Mouse (Mus musculus) hindbrain, embryonic 14.5 days (tissue): Measurements from ENCODE around the gene Areg. TPM values are rescaled to one million over a fixed set of nuclear protein-coding genes. Genes with fewer than 3 reads are reported as not detected.

Source experiments
- ATAC-seq: fragments of 200-750 bp; cut with Nextera tagmentation; 2 replicates; pipeline ENCODE4 v1.8.0; 2017; ENCODE audit warnings: moderate number of reproducible peaks, mild to moderate bottlenecking, moderate TSS enrichment, moderate library complexity; ENCODE audit not compliant: low FRiP score
- DNase-seq: peaks from one replicate; pipeline ENCODE4 v3.0.0-alpha.2; 2015; ENCODE audit warnings: low spot score
- H3K27ac ChIP-seq: fragments of 300-500 bp; sonication (generic); 2 replicates; pipeline ENCODE4 v1.5.1; 2014; ENCODE audit warnings: mild to moderate bottlenecking, moderate library complexity
- H3K27me3 ChIP-seq: fragments of 300-500 bp; sonication (generic); 2 replicates; pipeline ENCODE4 v1.6.1; 2014; ENCODE audit warnings: mild to moderate bottlenecking, low read length, mixed read lengths; ENCODE audit not compliant: control insufficient read depth, insufficient read depth
- H3K36me3 ChIP-seq: fragments of 300-500 bp; sonication (generic); replicated peaks from 2 replicates; pipeline ENCODE4 v1.6.1; 2014; ENCODE audit not compliant: control insufficient read depth, insufficient read depth
- H3K4me1 ChIP-seq: fragments of 300-500 bp; sonication (generic); replicated peaks from 2 replicates; pipeline ENCODE4 v1.6.1; 2014; ENCODE audit warnings: antibody characterized with exemption, low read length, mixed read lengths; ENCODE audit not compliant: control insufficient read depth, insufficient read depth
- H3K4me2 ChIP-seq: fragments of 300-500 bp; sonication (generic); replicated peaks from 2 replicates; pipeline ENCODE4 v1.6.1; 2014; ENCODE audit warnings: mild to moderate bottlenecking, moderate library complexity
- H3K4me3 ChIP-seq: fragments of 300-500 bp; sonication (generic); replicated peaks from 2 replicates; pipeline ENCODE4 v1.5.1; 2014; ENCODE audit warnings: mild to moderate bottlenecking, low read length
- H3K9ac ChIP-seq: fragments of 300-500 bp; sonication (generic); 2 replicates; pipeline ENCODE4 v1.6.1; 2014
- H3K9me3 ChIP-seq: fragments of 300-500 bp; sonication (generic); 2 replicates; pipeline ENCODE4 v1.6.1; 2016; ENCODE audit warnings: low read length; ENCODE audit not compliant: control insufficient read depth
- WGBS: fragments of 180-500 bp; shearing (Covaris S2); extraction: QIAGEN DNeasy Blood & Tissue Kit; methylation state at CpG from one replicate; pipeline ENCODE4 v1.1.7; 2014; 5-methylcytosine and 5-hydroxymethylcytosine counted together
- polyA plus RNA-seq: library from polyadenylated mRNA; unstranded; fragments of >200 nt; fragmentation: Nextera tagmentation; extraction: Ambion mirVana; gene quantifications from 2 replicates; pipeline ENCODE4 v1.2.1, GENCODE M21; 2014

Areg gene
- polyA plus RNA-seq, 1 experiment from 2014 or later, result 0.27 TPM

- H3K9ac ChIP-seq, result no peak overlapping the region
- 92% methylated on average over 2 of the region's 2 CpGs for WGBS
- no peak for DNase-seq
- no peaks in the 10 kb centered on the region for H3K4me1 ChIP-seq
- H3K27ac ChIP-seq, result no peak overlapping the region
- no peak overlapping the region for H3K4me3 ChIP-seq
- peaks cover 16% of the 10 kb centered on the region for H3K9me3 ChIP-seq
- H3K27me3 ChIP-seq, result no peaks in the 10 kb centered on the region
- H3K36me3 ChIP-seq, result no peaks in the 10 kb centered on the region
- H3K4me2 ChIP-seq, result no peak overlapping the region
- ATAC-seq, result no peak
Measured at GRCm38 (mm10) chr5:91148054-91148453, 8.7 kb downstream of the Areg start.

- H3K4me3 ChIP-seq, result no peak overlapping the region
- WGBS, result 89% methylated on average over 8 of the region's 8 CpGs
- H3K9me3 ChIP-seq, result no peaks in the 10 kb centered on the region
- DNase-seq, result no peak
- ATAC-seq, result no peak
- H3K4me2 ChIP-seq, result no peak overlapping the region
- H3K4me1 ChIP-seq, result no peaks in the 10 kb centered on the region
- H3K9ac ChIP-seq, result no peak overlapping the region
- no peaks in the 10 kb centered on the region for H3K27me3 ChIP-seq
- no peak overlapping the region for H3K27ac ChIP-seq
- no peaks in the 10 kb centered on the region for H3K36me3 ChIP-seq
Measured at GRCm38 (mm10) chr5:91156677-91157076, 17.3 kb downstream of the Areg start.

GRCm38 (mm10) chr5:91157169-91157568 is 17.8 kb downstream of the Areg start:
- H3K9ac ChIP-seq, result no peak overlapping the region
- DNase-seq, result no peak
- H3K36me3 ChIP-seq, result no peaks in the 10 kb centered on the region
- no peak overlapping the region for H3K27ac ChIP-seq
- H3K9me3 ChIP-seq, result no peaks in the 10 kb centered on the region
- H3K4me3 ChIP-seq, result no peak overlapping the region
- H3K4me1 ChIP-seq, result no peaks in the 10 kb centered on the region
- no peak for ATAC-seq
- H3K4me2 ChIP-seq, result no peak overlapping the region
- no peaks in the 10 kb centered on the region for H3K27me3 ChIP-seq
- WGBS, result 58% methylated on average over 3 of the region's 3 CpGs

- H3K27ac ChIP-seq, result no peak overlapping the region
- no peak overlapping the region for H3K4me3 ChIP-seq
- H3K9me3 ChIP-seq, result no peaks in the 10 kb centered on the region
- H3K4me2 ChIP-seq, result no peak overlapping the region
- no peak overlapping the region for H3K9ac ChIP-seq
- no peak for DNase-seq
- no peaks in the 10 kb centered on the region for H3K27me3 ChIP-seq
- no peak for ATAC-seq
- no peaks in the 10 kb centered on the region for H3K4me1 ChIP-seq
- 91% methylated on average over 4 of the region's 4 CpGs for WGBS
- H3K36me3 ChIP-seq, result no peaks in the 10 kb centered on the region
Measured at GRCm38 (mm10) chr5:91162787-91163186, 23.4 kb downstream of the Areg start.

GRCm38 (mm10) chr5:91166601-91167000 is 27.2 kb downstream of the Areg start:
- ATAC-seq, result no peak
- WGBS, result 85% methylated on average over 5 of the region's 5 CpGs
- no peak for DNase-seq

GRCm38 (mm10) chr5:91176397-91176796 is 37.0 kb downstream of the Areg start:
- Histone ChIP-seq H3K9ac (no peak overlapping the region), H3K27me3 (no peaks in the 10 kb centered on the region), H3K4me2 (no peak overlapping the region), H3K4me3 (no peak overlapping the region), H3K4me1 (no peaks in the 10 kb centered on the region), H3K27ac (no peak overlapping the region), H3K9me3 (no peaks in the 10 kb centered on the region), H3K36me3 (no peaks in the 10 kb centered on the region)
- DNase-seq, result no peak
- no peak for ATAC-seq

More at GRCm38 (mm10) chr5:91166601-91167000, 27.2 kb downstream of the Areg start:
- no peaks in the 10 kb centered on the region for H3K9me3 ChIP-seq
- H3K36me3 ChIP-seq, result no peaks in the 10 kb centered on the region
- no peak overlapping the region for H3K4me2 ChIP-seq
- no peaks in the 10 kb centered on the region for H3K27me3 ChIP-seq
- H3K4me3 ChIP-seq, result no peak overlapping the region
- H3K27ac ChIP-seq, result no peak overlapping the region
- no peaks in the 10 kb centered on the region for H3K4me1 ChIP-seq
- H3K9ac ChIP-seq, result no peak overlapping the region

- Histone ChIP-seq H3K9ac (no peak overlapping the region), H3K27me3 (no peaks in the 10 kb centered on the region), H3K4me3 (no peak overlapping the region), H3K36me3 (no peaks in the 10 kb centered on the region), H3K27ac (no peak overlapping the region), H3K4me2 (no peak overlapping the region), H3K4me1 (no peaks in the 10 kb centered on the region), H3K9me3 (no peaks in the 10 kb centered on the region)
- 78% methylated on average over 3 of the region's 3 CpGs for WGBS
- DNase-seq, result no peak
- no peak for ATAC-seq
Measured at GRCm38 (mm10) chr5:91194572-91194971, 55.2 kb downstream of the Areg start.

Other genes starting within 250 kb of the Areg start
- gene Cxcl1, start 248.4 kb upstream of the Areg start, polyA plus RNA-seq, result 0.57 and 0.64 TPM in 2 replicates
- 0.24 TPM in 1 of 2 replicates, not detected in the other for gene Cxcl2, start 235.7 kb upstream of the Areg start, polyA plus RNA-seq
- gene Mthfd2l, start 208.5 kb upstream of the Areg start, polyA plus RNA-seq, result 88.3 and 95.7 TPM in 2 replicates
- gene Epgn, start 112.1 kb upstream of the Areg start, polyA plus RNA-seq, result not detected in 2 replicates
- gene Ereg, start 65.0 kb upstream of the Areg start, polyA plus RNA-seq, result not detected in 2 replicates